Comparison of ENCODE assay signal across 12 mouse cellular contexts in genomic region chr5:116498880-116499640, GRCm38 (mm10).
DNase-seq lines count a peak whose midpoint lies in the region; ATAC-seq and TF ChIP-seq lines count a peak whose summit lies in the region.
"Had no signal": no experiment of that assay in that cellular context is flagged by ENCODE, and none has a peak within 500 bp of the region (broad histone marks: within the 10 kb centered on the region; RNA-seq: fewer than 3 reads in every experiment).

No protein-coding gene starts in this region.

- no peaks in the 10 kb centered on the region for H3K36me3 ChIP-seq in hindbrain, embryonic 15.5 days
- H3K36me3 ChIP-seq in hindbrain, embryonic 10.5 days = peaks cover 4% of the 10 kb centered on the region; the same call in 1 of the 2 replicates
- no peaks in the 10 kb centered on the region for H3K36me3 ChIP-seq in midbrain, postnatal 0 days (ENCODE audit: insufficient read depth, low read length)
- H3K36me3 ChIP-seq: limb, embryonic 12.5 days; stomach, embryonic 15.5 days had no signal

- no peak overlapping the region for H3K9ac ChIP-seq in hindbrain, embryonic 15.5 days
- H3K9ac ChIP-seq in midbrain, postnatal 0 days (replicated peaks; ENCODE audit: low read length, poor library complexity, severe bottlenecking) = no peak overlapping the region
- H3K9ac ChIP-seq: limb, embryonic 12.5 days; stomach, embryonic 15.5 days had no signal

- no peak for TF ChIP-seq POLR2A in cerebellum, adult 2 months (IDR thresholded peaks at IDR 0.05; ENCODE audit: borderline replicate concordance, insufficient read depth, low read length)

- 56% methylated on average over 19 of the region's 19 CpGs for WGBS in hindbrain, embryonic 15.5 days
- 84% methylated on average over 19 of the region's 19 CpGs for WGBS in hindbrain, embryonic 10.5 days
- 9% methylated on average over 19 of the region's 19 CpGs for WGBS in cerebellum, adult 2 months
- WGBS in midbrain, postnatal 0 days = 59% methylated on average over 19 of the region's 19 CpGs

- H3K4me2 ChIP-seq in hindbrain, embryonic 15.5 days = no peak overlapping the region; the same call in 1 of the 2 replicates
- no peak overlapping the region for H3K4me2 ChIP-seq in midbrain, postnatal 0 days (ENCODE audit: low read depth, low read length, poor library complexity, severe bottlenecking)
- H3K4me2 ChIP-seq: limb, embryonic 12.5 days; stomach, embryonic 15.5 days had no signal

- peaks cover 56% of the 10 kb centered on the region for H3K4me1 ChIP-seq in hindbrain, embryonic 15.5 days (replicated peaks)
- peaks cover 63% of the 10 kb centered on the region for H3K4me1 ChIP-seq in hindbrain, embryonic 10.5 days (replicated peaks)
- peaks cover 58% of the 10 kb centered on the region for H3K4me1 ChIP-seq in cerebellum, adult 2 months (ENCODE audit: control insufficient read depth, insufficient read depth, low read length)
- H3K4me1 ChIP-seq in midbrain, postnatal 0 days (ENCODE audit: insufficient read depth, low read length) = no peaks in the 10 kb centered on the region
- H3K4me1 ChIP-seq: stomach, embryonic 15.5 days had no signal

- TF ChIP-seq CTCF in cerebellum, adult 2 months (IDR thresholded peaks at IDR 0.05; ENCODE audit: borderline replicate concordance, insufficient read depth, low read depth, low read length) = no peak
- TF ChIP-seq CTCF in midbrain, postnatal 0 days (IDR thresholded peaks at IDR 0.05) = no peak

- H3K27ac ChIP-seq in hindbrain, embryonic 15.5 days (replicated peaks) = 0 out of 2 replicates have a peak overlapping the region, but pooled peaks have one; percentile 22
- no peak overlapping the region for H3K27ac ChIP-seq in hindbrain, embryonic 10.5 days
- peak overlapping the region; percentile 9; the same call in 1 of the 2 replicates for H3K27ac ChIP-seq in cerebellum, adult 2 months (ENCODE audit: insufficient read depth, low read length)
- peak overlapping the region; percentile 43; the same call in 1 of the 2 replicates for H3K27ac ChIP-seq in midbrain, postnatal 0 days (ENCODE audit: low read depth, low read length)
- H3K27ac ChIP-seq: limb, embryonic 12.5 days; stomach, embryonic 15.5 days had no signal

- no peak for ATAC-seq in hindbrain, embryonic 15.5 days (ENCODE audit: low FRiP score, low read depth)
- ATAC-seq in midbrain, postnatal 0 days (ENCODE audit: low FRiP score) = 0 out of 2 replicates have a peak, but pooled peaks have one; percentile 49
- no peak for ATAC-seq in megakaryocyte-erythroid progenitor cell, adult 5-6 weeks (replicated peaks; ENCODE audit: low FRiP score, low TSS enrichment, poor library complexity, severe bottlenecking)
- ATAC-seq: CD4-positive, CD25-positive, alpha-beta regulatory T cell, adult 4 months; Patski had no signal

- no peak overlapping the region for H3K4me3 ChIP-seq in hindbrain, embryonic 15.5 days
- H3K4me3 ChIP-seq in hindbrain, embryonic 10.5 days = no peak overlapping the region
- H3K4me3 ChIP-seq in cerebellum, adult 2 months (replicated peaks; ENCODE audit: insufficient read depth, low read depth, low read length) = no peak overlapping the region
- no peak overlapping the region for H3K4me3 ChIP-seq in midbrain, postnatal 0 days (ENCODE audit: low read depth, low read length)
- H3K4me3 ChIP-seq: limb, embryonic 12.5 days; stomach, embryonic 15.5 days had no signal

- no peak for DNase-seq in hindbrain, embryonic 10.5 days (ENCODE audit: low spot score)
- DNase-seq in cerebellum, adult 2 months = peak; percentile 74 to 88
- peak; percentile 61 for DNase-seq in layer of hippocampus, adult 11-12 months (ENCODE audit: low spot score)
- peak; percentile 50 for DNase-seq in midbrain, postnatal 0 days (ENCODE audit: low spot score)
- DNase-seq in embryo, embryonic 10 days (ENCODE audit: low spot score) = no peak
- DNase-seq: adrenal gland, postnatal 25 days had no signal

- no peaks in the 10 kb centered on the region for H3K27me3 ChIP-seq in hindbrain, embryonic 15.5 days
- no peaks in the 10 kb centered on the region for H3K27me3 ChIP-seq in hindbrain, embryonic 10.5 days (ENCODE audit: insufficient read depth, poor library complexity, severe bottlenecking)
- H3K27me3 ChIP-seq in cerebellum, adult 2 months (ENCODE audit: control insufficient read depth, insufficient read depth, low read length) = no peaks in the 10 kb centered on the region
- H3K27me3 ChIP-seq in midbrain, postnatal 0 days (ENCODE audit: insufficient read depth, low read length) = no peaks in the 10 kb centered on the region
- H3K27me3 ChIP-seq: limb, embryonic 12.5 days; stomach, embryonic 15.5 days had no signal

- no peaks in the 10 kb centered on the region for H3K9me3 ChIP-seq in hindbrain, embryonic 15.5 days
- H3K9me3 ChIP-seq in hindbrain, embryonic 10.5 days = no peaks in the 10 kb centered on the region
- no peaks in the 10 kb centered on the region for H3K9me3 ChIP-seq in midbrain, postnatal 0 days (ENCODE audit: low read length)
- H3K9me3 ChIP-seq: limb, embryonic 12.5 days; stomach, embryonic 15.5 days had no signal

Comparison
In these comparisons a context has a peak if more than half of its experiments do, and no peak if none do; other contexts are left out.
1. DNase-seq: peak in cerebellum, adult 2 months (2 of 2), layer of hippocampus, adult 11-12 months (single experiment) and midbrain, postnatal 0 days (single experiment); none in hindbrain, embryonic 10.5 days (single experiment) and embryo, embryonic 10 days (single experiment).